Mouse (Mus musculus): ENCODE results near the gene Cdh22.

The Cdh22 gene

DNA sequence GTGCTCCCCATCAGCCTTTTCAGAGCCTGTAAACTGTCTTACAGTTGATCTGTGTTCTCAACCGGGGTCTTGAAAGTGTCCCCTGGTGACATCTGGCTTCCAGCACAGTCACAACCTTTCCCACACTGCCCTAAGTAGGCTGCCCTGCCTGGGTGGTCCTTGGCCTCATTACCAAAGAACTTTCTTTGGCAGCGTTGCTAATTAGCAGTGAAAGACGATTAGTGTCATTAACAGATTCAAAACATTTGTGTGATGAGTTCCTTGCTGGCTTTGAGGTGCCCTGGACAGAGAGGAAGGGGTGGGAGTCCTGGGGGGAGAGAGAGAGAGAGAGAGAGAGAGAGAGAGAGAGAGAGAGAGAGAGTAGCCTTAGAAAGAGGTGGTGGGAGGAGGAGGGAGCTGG lies 14.3 kb upstream of the Cdh22 start:
- no peak for DNase-seq

DNA sequence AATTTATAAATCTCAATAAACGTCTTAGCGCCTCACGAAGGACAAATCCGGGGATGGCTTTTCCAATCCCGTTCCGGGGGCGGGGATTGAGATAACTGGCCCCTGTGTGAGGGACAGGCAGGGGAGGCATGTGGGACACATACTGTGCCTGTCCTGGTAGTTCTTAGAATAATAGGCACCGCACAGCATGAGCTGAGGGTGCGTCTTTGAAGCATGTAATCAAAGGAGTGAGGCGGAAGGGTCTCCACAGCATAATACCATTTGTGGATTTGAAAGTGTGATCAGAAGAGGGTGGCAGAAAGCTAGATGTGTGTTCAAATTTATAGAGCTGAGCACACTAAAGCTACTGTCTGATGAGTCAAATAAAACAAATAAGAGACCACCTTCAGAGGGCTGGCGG lies 11.7 kb upstream of the Cdh22 start:
- no peak for DNase-seq

DNA sequence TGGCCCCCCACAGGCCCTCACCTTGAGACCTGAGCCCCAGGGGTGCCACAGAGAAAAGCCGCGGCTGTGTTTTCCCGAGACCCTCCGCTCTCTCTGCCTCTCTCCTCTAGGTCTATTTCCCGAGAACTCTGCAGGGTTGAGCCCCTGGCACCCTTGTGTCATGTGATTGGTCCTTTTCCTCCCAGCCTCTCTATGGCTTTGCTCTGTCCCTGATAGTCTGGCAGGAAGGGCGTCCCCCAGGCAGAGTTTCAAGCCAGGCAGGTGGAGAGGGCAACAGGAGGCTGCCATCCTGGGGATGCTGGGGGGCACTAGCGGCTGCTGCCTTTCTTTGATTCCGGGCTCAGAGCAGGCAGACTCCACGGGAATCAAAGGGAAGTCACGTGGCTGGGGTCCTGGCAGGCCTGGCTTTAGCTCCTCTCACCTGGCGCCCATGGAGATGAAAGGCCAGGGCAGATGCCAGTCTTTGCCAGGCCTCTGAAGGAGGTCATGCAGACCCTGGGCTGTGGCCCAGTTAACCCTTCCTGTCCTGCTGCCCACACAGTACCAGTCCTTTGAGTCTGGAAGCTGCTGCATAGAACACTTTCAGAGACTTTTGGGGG lies 8.6 kb upstream of the Cdh22 start:
- DNase-seq, result no peak

DNA sequence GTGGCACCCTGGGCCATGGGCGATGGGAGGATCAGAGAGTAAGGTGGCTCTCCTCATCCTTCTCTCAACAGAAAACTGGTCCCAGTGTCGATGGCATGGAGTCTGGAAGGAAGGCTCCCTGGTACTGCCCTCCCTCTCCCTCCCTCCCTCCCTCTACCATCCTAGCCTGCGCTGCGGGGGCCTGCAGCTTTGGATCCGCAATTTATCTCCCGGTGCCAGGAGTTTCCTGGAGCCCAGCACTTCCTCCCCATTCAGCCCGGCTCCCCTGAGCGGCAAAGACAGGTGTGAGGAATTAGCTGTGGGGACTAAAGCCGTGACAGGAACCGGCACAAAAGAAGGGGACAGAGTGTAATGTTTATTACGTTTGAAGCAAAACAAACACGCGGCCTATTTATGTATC lies 7.9 kb upstream of the Cdh22 start:
- DNase-seq, result no peak

DNA sequence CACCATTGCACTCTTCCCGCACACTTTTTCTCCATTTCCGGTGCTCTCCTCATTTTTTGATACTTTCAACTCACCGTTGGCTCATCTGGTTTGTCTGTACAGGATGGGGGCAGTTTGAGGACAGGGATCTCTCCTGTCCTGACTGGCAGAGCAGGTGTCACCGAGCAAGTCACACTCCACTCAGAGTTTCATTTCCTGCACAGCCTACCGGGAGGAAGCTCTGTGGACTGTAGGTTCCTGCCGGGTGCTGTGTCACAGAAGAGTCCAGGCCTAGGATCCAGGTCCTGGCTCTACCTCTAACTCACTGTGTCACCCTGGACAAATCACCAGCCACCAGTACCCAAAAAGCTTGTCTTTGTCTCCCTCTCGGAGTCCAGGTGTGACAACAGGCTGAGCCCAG lies 7.1 kb upstream of the Cdh22 start:
- DNase-seq, result no peak

DNA sequence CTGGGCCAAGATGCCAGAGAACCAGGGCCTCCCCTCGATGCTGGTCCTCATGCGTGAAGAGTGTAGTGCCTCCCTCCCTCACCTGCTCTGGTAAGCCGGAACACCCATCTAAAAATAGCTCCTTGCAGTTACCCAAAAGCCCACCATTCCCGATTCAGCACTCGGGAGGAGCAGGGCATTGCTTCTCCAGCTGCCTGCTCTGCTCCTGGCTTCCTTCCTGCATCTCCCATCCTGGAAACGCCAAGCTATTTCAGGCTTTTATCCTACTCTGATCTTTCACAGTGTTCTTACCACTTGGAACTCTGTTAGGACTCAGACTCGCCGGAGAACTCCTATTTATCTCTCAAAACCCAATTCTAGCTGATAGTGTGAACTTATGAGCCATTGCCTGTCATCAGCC lies 5.7 kb upstream of the Cdh22 start:
- no peak for DNase-seq

GRCm38 (mm10) chr2:165239533-165240144 lies 5.0 kb upstream of the Cdh22 start:
- no peak for DNase-seq

GRCm38 (mm10) chr2:165238416-165239145 lies 3.9 kb upstream of the Cdh22 start:
- no peak for DNase-seq

GRCm38 (mm10) chr2:165234291-165234612 lies 401 bp downstream of the Cdh22 start:
- DNase-seq, result no peak

DNA sequence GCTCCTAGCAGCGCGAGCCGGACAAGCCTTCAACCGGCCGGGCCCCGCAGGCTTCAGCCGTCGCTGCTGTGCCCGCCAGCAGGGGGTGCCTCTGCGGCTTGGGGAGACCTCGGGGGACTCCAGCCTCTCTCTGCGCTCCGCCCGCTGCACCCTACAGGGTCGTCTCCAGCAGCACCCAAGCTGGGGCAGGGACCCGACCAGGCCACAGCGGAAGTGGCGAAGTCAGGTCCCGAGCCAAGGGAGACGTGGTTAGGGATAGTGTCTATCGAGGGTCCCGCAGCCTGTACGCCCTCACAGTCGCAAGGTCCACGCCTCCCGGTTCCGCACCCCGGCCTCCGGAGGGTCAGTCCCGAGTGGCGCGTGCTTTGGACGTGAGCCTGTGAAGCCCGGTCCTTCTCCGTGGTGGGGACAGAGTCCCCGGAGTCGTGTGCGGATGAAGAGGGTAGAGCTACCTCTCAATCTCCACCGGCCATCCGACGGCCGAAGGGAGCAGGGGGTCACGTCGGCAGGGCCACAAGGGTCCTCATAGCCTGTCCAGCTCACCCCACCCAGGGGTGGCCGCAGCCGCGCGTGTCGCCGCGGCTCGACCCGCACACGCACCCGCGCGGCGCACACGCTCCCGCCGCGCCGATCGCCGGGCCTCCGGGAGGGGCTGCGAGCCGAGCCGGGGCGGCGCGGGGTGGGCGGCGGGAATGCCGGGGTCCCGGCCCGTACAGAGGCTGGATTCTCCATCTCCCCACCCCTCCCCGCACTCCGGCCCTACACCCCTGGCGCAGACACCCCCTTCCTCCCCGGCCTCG lies 962 bp downstream of the Cdh22 start:
- peak; percentile 70 to 72 for DNase-seq

- DNase-seq, result no peak
These were observed 5.6 kb downstream of the Cdh22 start for GRCm38 (mm10) chr2:165229050-165229449.

DNA sequence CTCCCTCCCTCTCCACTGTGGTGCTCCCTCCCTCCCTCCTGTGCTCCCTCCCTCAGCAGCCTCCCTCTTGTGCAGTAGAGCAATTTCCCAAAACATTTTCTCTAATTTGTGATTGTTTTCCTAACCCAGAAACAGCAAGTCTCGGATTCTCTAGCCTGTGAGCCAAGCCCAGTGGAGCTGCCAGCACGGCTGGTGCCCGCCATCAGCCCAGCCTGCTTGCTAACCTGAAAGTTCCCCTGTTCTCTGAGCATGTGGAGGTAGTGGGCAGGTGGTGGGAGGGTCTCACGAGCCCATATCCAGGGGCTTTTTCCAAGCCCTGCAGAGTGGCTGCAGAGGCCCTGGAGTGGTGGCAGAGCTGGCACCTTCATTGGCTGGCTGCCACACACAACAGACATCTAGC lies 10.8 kb downstream of the Cdh22 start:
- no peak for DNase-seq

DNA sequence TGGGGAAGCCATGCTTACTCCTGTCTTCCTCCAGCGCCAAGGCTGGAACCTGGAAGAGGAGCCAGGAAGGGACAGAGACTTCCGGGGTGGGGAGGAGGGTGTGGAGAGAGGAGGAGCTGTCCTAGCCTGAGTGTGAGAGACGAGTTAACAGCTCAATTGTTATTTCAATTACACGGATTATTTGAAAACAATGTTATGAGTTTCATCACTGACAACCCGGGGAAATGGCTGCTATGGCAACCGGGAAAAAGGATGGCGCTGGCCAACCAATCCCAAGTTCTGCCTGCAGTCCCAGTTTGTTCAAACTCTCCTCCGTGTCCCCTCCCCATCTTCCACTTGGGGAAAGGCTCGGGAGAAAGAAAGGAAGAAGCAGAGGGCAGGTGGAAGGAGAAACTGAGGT lies 12.7 kb downstream of the Cdh22 start:
- DNase-seq, result no peak

DNA sequence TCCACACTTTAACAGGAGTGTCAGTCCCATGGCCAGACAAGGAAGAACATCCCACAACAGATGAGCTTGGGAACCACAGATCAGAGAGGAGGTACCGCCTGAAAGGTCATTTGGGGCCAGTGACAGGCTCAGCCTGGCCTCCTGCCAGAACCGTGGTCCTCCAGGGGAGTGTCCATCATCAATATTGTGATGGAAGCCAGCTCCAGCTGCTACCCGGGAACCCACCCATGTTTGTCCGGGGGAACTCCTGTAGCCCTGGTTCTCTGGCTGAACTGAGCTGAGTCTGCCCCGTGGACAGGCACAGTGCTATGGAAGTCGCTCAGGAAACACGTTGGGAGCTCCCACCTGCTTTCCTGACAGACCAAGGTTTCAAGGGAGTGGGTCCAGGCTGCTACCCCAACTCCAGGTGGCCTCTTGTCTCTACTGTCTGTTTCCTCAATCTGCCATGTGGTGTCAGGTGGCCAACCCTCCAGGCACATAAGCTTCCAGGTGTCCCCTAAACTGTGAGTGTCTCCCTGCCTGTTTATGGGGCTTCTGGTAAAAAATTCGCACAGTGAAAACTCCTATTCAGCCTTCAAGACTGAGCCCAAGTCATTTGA lies 14.2 kb downstream of the Cdh22 start:
- no peak for DNase-seq

DNA sequence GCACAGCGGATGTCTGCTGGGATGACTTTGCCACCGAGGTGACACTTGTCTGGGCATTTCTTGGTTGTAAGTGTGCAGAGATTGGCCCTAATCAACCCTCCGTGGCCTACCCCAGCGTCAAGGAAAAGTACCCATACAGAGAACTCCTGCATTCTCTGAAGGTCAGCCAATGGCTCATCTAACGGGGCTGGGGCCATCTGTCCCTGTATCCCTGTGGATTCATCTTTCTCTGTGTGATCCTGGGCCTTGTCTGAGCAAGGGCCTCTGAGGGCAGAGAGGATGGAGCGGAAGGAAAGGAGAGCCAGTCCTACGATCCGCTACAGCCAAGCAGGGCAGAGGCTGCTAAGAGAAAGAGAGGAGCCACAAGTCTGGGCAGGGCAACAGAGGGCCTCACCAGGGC lies 15.7 kb downstream of the Cdh22 start:
- no peak for DNase-seq

- no peak for DNase-seq
These were observed 17.1 kb downstream of the Cdh22 start for GRCm38 (mm10) chr2:165217361-165218149.

- no peak for DNase-seq
These were observed 19.3 kb downstream of the Cdh22 start for GRCm38 (mm10) chr2:165215103-165215951.

- DNase-seq, result no peak
These were observed 23.1 kb downstream of the Cdh22 start for GRCm38 (mm10) chr2:165211426-165212079.

GRCm38 (mm10) chr2:165210948-165211347 lies 23.7 kb downstream of the Cdh22 start:
- DNase-seq, result no peak

- no peak for DNase-seq
These were observed 27.0 kb downstream of the Cdh22 start for GRCm38 (mm10) chr2:165207689-165208088.

GRCm38 (mm10) chr2:165207086-165207485 lies 27.6 kb downstream of the Cdh22 start:
- DNase-seq, result no peak

Data from B cell, adult 2 months (primary cell).